Mouse (Mus musculus): ENCODE measurements around the gene Rpn1.

The Rpn1 gene

GRCm38 (mm10) chr6:88084278-88085151 is at the start of gene Rpn1:
Gene Rpn1 (plus strand): TSS chr6:88084482.
- no peak for DNase-seq (ENCODE audit: extremely low read depth, low read depth, low spot score)

DNA sequence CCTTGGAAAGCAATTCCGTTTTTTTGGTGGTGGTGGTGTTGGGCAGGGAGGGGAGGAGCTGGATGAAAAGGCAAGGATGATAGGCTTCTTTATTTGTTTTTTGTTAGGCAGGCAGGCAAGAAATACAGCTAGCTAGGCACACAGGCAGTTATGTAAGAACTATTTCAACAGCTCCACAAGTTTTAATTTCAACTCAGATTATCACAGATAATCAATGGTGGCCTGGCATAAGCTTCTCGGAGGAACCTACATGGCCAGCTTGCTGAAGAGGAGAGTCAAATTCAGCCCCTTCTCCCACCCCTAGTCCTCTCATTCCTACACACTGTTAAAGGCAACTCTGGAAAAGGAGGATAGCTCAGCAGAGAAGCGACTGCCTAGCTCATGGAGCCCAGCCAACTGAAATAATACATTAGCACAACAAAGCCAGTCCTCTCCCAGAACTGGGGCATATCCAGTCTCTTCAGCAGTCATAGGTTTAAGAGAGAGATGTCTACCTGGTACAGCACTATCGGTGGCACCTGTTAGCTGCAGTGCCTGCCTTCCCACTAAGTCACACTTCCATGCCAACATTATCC is 46.7 kb upstream of the Rpn1 start:
- DNase-seq (ENCODE audit: extremely low read depth, low read depth, low spot score), result no peak

DNA sequence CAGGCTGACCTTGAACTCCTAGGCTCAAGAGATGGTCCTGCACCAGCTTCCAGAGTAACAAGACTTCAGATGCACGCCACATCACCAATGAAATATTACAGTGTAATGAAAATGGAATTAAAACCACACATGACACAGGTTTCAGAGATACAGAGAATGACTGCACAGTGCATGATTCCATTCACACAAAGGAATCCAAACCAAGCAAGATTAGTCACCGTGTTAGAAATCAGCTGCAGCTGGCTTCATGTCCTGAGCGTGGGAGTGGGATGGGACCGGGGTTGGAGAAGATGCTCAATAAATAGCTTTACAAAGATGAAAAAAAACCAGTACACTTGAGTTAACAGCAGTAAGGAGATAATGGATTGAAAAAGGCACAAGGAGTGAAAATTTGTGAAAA is 44.9 kb upstream of the Rpn1 start:
- no peak for DNase-seq (ENCODE audit: extremely low read depth, low read depth, low spot score)

DNA sequence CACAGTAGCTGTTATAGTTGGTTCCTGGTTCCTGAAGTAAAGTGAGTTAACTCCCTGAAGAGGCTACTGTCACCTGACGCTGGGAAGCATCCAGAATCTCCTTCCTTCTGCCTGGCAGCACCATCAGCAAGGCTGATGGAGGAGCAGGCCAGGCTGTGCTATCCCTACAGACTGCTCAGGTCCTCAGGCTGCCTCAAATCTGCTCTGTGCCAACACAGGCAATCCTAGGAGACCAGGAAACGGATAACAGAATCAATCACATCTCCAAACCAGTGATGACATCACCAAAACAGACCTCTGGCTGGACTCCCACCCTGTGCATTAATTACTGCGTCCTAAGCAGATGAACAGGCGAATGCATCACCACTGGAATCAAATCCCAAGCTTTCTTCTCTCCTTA is 43.1 kb upstream of the Rpn1 start:
- DNase-seq (ENCODE audit: extremely low read depth, low read depth, low spot score), result no peak

GRCm38 (mm10) chr6:88042336-88042735 is 41.9 kb upstream of the Rpn1 start:
- no peak for DNase-seq (ENCODE audit: extremely low read depth, low read depth, low spot score)

- DNase-seq (ENCODE audit: extremely low read depth, low read depth, low spot score), result no peak
These were observed 40.1 kb upstream of the Rpn1 start for GRCm38 (mm10) chr6:88044234-88044576.

DNA sequence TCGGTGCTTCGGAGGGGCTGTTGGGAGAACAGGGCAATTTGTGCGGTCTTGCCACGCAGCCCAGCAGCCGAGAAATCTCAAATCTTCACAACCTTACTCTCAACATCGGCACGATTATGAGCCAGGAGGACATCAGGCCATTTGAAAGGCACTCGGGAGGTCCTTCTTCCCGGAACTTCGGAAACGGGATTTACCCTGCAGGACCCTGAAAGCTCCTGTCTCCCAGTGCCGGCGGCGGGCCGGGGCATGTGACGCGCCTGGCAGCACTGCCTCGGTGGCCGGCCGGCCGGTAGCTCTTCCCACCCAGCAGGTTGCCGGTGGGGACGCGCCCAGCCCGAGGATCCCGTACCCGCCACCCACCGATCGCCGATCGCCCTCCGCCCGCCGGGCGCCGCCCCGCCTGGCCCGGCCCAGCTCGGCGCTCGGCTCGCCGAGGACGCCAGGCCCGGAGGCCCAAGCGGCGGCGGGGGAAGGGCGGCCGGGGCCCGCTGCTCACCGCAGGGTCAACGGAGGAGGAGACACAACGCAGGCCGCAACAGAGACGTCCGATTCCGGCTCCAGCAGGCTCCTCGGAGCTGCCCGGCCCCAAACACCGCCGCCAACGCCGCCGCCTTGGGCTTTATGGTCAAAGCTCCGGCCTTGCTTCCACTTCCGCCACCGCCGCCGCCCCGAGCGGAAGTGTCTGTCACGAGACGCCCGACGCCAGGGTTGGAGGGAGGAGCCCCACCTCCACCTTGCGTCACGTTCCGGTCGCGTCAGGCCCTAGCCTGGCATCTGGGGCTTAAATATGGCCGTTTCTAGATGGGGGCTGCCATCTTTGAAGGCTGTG is 39.5 kb upstream of the Rpn1 start, which contains the start of gene Rab7:
Gene Rab7 (minus strand): TSS at position 694 of the 829 bp plus-strand sequence.
- peak; percentile 51 for DNase-seq (ENCODE audit: extremely low read depth, low read depth, low spot score)

- no peak for DNase-seq (ENCODE audit: extremely low read depth, low read depth, low spot score)
These were observed 38.9 kb upstream of the Rpn1 start for GRCm38 (mm10) chr6:88045406-88045766.

DNA sequence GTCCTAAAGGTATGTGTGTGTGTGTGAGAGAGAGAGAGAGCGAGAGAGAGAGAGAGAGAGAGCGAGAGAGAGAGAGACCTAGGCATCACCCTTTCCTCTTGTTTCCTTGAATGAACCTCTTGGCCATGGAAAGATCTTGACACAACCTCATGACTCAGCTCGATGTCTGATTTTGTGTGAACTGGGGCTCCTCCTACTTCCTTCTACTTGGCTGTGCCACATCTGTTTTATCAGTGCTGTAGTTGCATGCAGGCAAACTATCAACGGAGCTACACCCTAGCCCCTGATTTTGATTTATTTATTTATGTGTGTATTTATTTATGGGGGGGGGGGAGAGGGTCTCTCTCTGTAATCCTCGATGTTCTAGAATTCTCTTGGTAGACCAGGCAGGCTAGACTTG is 36.4 kb upstream of the Rpn1 start:
- no peak for DNase-seq (ENCODE audit: extremely low read depth, low read depth, low spot score)

GRCm38 (mm10) chr6:88049008-88049407 is 35.3 kb upstream of the Rpn1 start:
- no peak for DNase-seq (ENCODE audit: extremely low read depth, low read depth, low spot score)

GRCm38 (mm10) chr6:88051206-88051605 is 33.1 kb upstream of the Rpn1 start:
- no peak for DNase-seq (ENCODE audit: extremely low read depth, low read depth, low spot score)

- no peak for DNase-seq (ENCODE audit: extremely low read depth, low read depth, low spot score)
These were observed 30.8 kb upstream of the Rpn1 start for GRCm38 (mm10) chr6:88053228-88054080.

DNA sequence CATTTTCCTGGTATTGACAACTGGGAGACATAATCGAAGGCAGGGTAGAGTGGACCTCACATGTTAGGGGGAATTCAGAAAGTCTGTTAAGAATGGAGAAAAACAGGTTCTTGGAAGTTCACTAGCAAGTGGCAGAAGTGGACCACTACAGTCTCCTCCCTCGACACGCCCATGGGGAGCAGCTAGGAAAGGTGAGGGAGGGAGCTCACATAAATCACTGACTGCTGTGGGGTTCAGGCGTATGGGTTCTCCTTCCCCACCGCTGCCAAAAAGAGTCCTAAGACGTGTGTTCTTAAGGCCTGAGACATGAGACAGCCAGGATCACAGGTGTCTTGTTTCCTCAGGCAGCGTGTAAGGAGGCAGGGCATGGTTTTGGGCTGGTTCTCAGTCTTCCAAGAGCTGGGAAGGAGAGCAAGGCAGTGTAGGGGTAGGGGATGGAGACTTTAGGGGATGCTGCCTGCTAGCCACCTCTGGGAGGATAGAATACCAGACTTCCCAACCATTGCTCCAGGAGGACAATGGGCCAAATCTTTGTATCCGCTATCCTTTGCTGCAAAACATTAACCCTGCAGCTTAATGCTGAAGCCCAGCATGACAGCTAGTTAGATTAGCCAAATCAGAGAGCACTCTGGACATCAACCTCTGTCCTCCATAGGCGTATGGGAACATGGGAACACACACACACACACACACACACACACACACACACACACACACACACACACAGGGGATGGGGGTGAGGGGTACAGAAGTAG is 30.0 kb upstream of the Rpn1 start:
- DNase-seq (ENCODE audit: extremely low read depth, low read depth, low spot score), result no peak

DNA sequence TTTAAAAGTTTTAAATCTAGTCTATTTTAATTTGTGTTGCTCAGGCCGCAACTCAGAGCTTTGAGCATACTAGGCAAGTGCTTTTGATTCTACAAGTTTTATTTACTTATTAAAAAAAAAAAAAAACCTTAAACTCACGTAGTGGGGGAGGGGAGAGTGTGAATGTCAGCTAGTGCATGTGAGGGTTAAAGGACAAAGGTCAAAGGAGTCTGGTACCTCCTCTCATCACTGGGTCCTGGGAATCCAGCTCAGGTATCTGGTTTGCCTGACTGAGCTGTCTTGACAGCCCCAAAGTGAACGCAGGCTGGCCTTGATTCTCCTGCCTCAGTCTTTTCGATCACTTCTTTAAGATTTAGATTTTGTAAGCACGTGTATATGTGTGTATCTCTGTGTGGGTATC is 28.6 kb upstream of the Rpn1 start:
- no peak for DNase-seq (ENCODE audit: extremely low read depth, low read depth, low spot score)

DNA sequence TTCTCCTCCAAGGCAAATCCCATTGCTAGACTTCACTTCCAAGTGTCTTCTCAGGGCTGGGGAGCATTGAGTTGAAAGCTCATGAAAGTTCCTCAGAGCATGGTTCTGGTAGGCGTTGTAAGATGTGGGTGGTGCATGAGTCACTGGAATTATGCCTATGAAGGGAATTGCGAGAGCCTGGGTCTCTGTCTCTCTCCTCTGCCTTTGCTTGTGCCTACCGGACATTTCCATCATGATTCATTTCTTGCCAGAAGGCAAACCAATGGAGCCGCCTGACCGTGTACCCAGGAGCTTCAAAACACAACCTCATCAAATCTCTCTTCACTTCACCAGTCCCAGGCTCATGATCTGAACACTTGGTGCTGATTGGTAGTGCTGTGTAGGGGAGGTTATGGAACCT is 27.4 kb upstream of the Rpn1 start:
- DNase-seq (ENCODE audit: extremely low read depth, low read depth, low spot score), result no peak

DNA sequence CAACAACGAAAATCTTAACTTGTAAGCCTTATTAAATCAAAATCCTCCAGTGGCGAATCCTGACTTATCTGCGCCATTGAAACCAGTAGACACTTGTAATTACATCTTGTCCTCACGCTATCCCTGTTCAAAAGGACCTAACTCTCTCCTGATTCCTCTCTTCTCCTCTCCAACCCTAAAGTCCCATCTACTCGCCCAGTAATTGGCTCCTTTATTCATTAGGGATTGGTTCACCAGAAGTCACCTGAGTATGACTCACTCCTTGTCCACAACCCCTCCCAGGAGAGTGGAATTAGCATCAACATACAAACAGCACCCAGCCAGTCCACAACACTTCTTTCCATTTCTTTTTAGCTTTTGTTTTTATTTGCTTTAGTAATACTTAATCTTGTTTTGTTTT is 24.4 kb upstream of the Rpn1 start:
- no peak for DNase-seq (ENCODE audit: extremely low read depth, low read depth, low spot score)

DNA sequence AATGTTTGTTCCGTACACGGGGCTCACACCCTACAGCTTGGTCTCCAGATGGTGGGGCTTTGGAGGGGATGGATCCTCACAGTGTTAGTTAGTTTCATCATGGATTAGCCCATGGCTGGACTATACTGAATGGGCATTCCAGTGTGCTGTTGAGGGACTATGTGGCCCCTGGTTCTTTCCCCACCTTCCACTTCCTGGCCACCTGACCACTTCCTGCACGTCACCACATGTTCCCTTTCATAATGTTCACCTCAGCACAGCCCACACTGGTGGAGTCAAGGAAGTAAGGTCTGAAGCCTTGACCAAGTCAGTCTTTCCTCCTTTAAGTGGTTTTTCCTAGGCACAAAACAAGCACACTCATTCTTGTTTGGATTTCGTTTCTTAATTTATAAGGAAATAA is 23.7 kb upstream of the Rpn1 start:
- DNase-seq (ENCODE audit: extremely low read depth, low read depth, low spot score), result no peak

GRCm38 (mm10) chr6:88061406-88061805 is 22.9 kb upstream of the Rpn1 start:
- DNase-seq (ENCODE audit: extremely low read depth, low read depth, low spot score), result no peak

- no peak for DNase-seq (ENCODE audit: extremely low read depth, low read depth, low spot score)
These were observed 21.9 kb upstream of the Rpn1 start for GRCm38 (mm10) chr6:88062398-88062797.

GRCm38 (mm10) chr6:88064072-88064642 is 20.1 kb upstream of the Rpn1 start:
- no peak for DNase-seq (ENCODE audit: extremely low read depth, low read depth, low spot score)
